Mouse (Mus musculus): ENCODE measurements around the gene Gm7879.

- TF ChIP-seq CTCF (conservative IDR thresholded peaks at IDR 0.05; ENCODE audit: low read length), result no peak
- no peak for TF ChIP-seq POU5F1 (IDR thresholded peaks at IDR 0.05; ENCODE audit: borderline replicate concordance, low read length)
These were observed 30.9 kb upstream of the Gm7879 start for GRCm38 (mm10) chr5:43882034-43882433.
